Mouse (Mus musculus): ENCODE data around the gene Fgfr2.

DNA sequence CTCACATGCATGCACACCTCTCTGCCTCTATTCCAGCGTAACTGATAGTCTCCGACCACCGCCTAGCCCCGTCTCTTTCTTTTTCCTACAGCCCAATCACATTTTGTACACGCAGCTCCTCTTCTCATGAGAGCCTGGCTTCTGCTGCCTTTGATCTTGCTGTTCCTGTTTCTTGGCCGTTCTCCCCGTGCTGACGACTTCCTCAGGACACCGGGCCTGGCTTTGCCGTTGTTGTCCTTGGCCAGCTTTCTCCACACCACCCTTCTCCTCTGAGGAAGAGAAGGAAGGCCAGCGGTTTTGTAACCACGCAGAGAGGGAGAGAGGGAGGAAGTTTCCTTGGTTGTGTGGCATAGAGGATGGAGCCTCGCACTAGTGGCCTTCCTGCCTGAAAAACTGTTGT, 2465.4 kb downstream of the Fgfr2 start:
- TF ChIP-seq CTCF (IDR thresholded peaks at IDR 0.05; ENCODE audit: control insufficient read depth, insufficient read depth, insufficient replicate concordance, low read depth, low read length): no peak
- no peak for TF ChIP-seq POLR2A (IDR thresholded peaks at IDR 0.05; ENCODE audit: control insufficient read depth, low read depth, low read length)
